Mouse (Mus musculus): ENCODE results near the gene Prkcq. TPM values are rescaled to one million over a fixed set of nuclear protein-coding genes. Genes with fewer than 3 reads are reported as not detected.

Gene Prkcq
- total and polyA plus RNA-seq, 2 experiments from 2014 or later, result 4.8 to 5.2 TPM

DNA sequence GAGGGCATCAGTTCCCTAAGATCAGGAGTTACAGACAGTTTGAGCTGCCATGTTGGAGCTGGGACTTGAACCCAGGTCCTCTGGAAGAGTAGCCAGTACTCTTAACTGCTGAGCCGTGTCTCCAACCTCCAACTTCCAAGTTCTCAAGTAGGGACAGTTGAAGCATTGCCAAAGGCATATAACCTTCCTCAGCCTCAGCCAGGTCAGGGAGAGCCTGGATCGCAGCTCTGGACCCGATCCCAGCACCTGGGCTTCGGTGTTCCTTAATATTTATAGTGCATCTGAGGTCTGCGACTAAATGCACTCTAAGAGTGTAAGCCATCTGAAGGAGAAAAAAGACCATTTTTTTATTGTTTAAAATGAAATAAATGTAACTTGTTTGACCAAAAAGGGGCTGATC is 12.1 kb downstream of the Prkcq start:
- Histone ChIP-seq H3K27ac (ENCODE audit: low read depth, low read length) (no peak overlapping the region), H3K4me2 (ENCODE audit: low read depth) (no peak overlapping the region), H3K4me3 (ENCODE audit: low read depth, low read length) (no peak overlapping the region), H3K9me3 (ENCODE audit: low read length) (no peaks in the 10 kb centered on the region), H3K4me1 (ENCODE audit: insufficient read depth) (no peaks in the 10 kb centered on the region), H3K9ac (no peak overlapping the region), H3K36me3 (ENCODE audit: insufficient read depth) (no peaks in the 10 kb centered on the region), H3K27me3 (ENCODE audit: insufficient read depth, low read length) (no peaks in the 10 kb centered on the region)
- no peak for DNase-seq
- no peak for ATAC-seq
- WGBS, result 84% methylated on average over 5 of the region's 5 CpGs
- no peak for TF ChIP-seq CTCF (IDR thresholded peaks at IDR 0.05; ENCODE audit: low read depth)

DNA sequence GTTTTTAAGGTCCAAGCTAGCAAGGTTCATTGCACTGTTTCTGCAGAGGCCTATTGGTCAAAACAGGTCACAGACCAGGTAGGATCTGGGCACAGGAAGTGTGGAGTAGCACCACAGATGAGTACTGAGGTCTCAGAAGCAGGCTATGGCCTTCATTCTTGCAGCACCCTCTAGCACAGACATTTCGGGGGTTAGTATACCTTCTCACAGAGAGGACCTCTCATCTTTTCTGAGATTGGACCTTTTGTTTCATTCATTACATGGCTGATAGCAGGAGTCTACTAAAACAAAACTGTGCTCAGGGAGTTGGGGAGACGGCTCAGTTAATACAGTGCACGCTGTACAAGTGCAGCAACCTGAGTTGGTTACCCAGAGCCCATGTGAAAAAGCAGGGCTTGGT is 14.7 kb downstream of the Prkcq start:
- H3K36me3 ChIP-seq (ENCODE audit: insufficient read depth), result no peaks in the 10 kb centered on the region
- H3K4me3 ChIP-seq (ENCODE audit: low read depth, low read length), result no peak overlapping the region
- ATAC-seq (no peak), DNase-seq (no peak)
- H3K9ac ChIP-seq, result no peak overlapping the region
- WGBS, result 93% methylated on average over 3 of the region's 3 CpGs
- no peak overlapping the region for H3K27ac ChIP-seq (ENCODE audit: low read depth, low read length)
- TF ChIP-seq CTCF (IDR thresholded peaks at IDR 0.05; ENCODE audit: low read depth), result no peak
- no peaks in the 10 kb centered on the region for H3K4me1 ChIP-seq (ENCODE audit: insufficient read depth)
- no peaks in the 10 kb centered on the region for H3K27me3 ChIP-seq (ENCODE audit: insufficient read depth, low read length)
- H3K4me2 ChIP-seq (ENCODE audit: low read depth), result no peak overlapping the region
- H3K9me3 ChIP-seq (ENCODE audit: low read length), result no peaks in the 10 kb centered on the region

DNA sequence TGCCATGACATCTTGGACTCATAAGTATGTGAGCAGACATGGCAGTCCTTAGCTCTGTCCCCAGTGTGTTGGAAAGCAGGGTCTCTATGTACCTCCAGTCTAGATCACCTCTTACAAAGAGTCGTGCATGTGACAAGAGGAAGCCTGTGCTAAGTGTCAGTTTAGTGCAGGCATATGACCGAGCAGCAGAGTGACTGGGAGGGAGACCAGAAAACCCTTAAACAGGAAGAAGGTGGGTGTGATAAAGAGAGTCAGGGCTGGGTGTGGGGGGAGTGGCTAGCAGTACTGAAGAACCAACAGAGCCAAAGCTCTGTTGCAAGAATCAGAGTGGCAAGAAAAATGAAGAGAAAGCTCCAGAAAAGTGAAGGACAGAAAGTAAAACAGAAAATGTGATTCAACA is 15.3 kb downstream of the Prkcq start:
- H3K4me3 ChIP-seq (ENCODE audit: low read depth, low read length), result no peak overlapping the region
- no peak overlapping the region for H3K4me2 ChIP-seq (ENCODE audit: low read depth)
- no peak overlapping the region for H3K27ac ChIP-seq (ENCODE audit: low read depth, low read length)
- WGBS, result 80% methylated on average over 2 of the region's 2 CpGs
- H3K9ac ChIP-seq, result no peak overlapping the region
- TF ChIP-seq CTCF (IDR thresholded peaks at IDR 0.05; ENCODE audit: low read depth), result no peak
- DNase-seq (no peak), ATAC-seq (no peak)
- no peaks in the 10 kb centered on the region for H3K9me3 ChIP-seq (ENCODE audit: low read length)
- H3K36me3 ChIP-seq (ENCODE audit: insufficient read depth), result no peaks in the 10 kb centered on the region
- H3K4me1 ChIP-seq (ENCODE audit: insufficient read depth), result no peaks in the 10 kb centered on the region
- no peaks in the 10 kb centered on the region for H3K27me3 ChIP-seq (ENCODE audit: insufficient read depth, low read length)

DNA sequence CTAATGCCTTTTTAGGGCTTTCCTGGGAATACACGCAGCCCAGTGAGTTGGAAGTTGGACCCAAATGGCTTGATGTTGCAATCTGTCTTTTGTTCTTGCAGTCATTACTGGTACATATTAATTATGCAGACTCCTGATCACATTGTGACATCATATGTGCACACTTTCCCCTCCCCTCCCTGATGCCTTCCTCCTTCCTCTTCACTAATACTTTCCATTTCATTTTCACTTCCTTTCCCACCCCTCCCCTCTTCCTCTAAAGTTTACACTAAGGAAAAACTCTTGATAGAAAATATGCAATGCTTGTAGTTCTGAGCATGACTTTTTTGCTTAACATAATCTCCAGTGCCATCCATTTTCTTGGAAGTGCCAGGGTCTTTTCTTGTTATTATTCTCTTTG is 16.4 kb downstream of the Prkcq start:
- no peaks in the 10 kb centered on the region for H3K36me3 ChIP-seq (ENCODE audit: insufficient read depth)
- no peak for TF ChIP-seq CTCF (IDR thresholded peaks at IDR 0.05; ENCODE audit: low read depth)
- no peak overlapping the region for H3K27ac ChIP-seq (ENCODE audit: low read depth, low read length)
- no peak overlapping the region for H3K9ac ChIP-seq
- H3K9me3 ChIP-seq (ENCODE audit: low read length), result no peaks in the 10 kb centered on the region
- ATAC-seq, result no peak
- H3K4me1 ChIP-seq (ENCODE audit: insufficient read depth), result no peaks in the 10 kb centered on the region
- H3K4me3 ChIP-seq (ENCODE audit: low read depth, low read length), result no peak overlapping the region
- 80% methylated on average over 1 of the region's 1 CpGs for WGBS
- H3K27me3 ChIP-seq (ENCODE audit: insufficient read depth, low read length), result no peaks in the 10 kb centered on the region
- no peak for DNase-seq
- H3K4me2 ChIP-seq (ENCODE audit: low read depth), result no peak overlapping the region

DNA sequence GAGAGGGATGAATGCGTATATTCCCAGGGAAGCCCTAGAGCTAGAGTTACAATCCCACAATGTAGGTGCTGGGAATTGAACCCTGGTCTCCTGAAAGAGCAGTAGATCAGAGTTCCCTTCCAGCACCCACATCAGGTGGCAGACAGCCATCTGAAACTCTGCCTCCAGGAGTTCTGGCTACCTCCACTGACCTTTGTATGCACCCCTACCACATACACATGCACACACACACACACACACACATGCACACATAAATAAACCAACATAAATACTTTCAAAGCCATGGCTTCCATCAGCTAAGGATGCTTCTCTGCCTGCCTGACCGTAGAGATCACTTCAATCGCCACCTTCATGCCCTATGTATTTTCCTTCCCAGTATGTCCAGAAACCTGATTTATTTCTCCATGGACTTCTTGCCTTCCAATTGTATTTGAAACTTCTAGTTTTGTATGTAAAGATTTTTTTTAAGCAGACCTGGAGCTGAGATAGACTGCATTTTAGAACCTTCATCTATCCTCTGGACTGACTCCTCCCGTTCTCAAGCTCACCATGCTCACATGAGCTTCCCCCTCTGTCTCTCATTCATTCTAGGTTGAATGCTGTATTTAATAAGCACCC is 17.4 kb downstream of the Prkcq start:
- Histone ChIP-seq H3K4me1 (ENCODE audit: insufficient read depth) (no peaks in the 10 kb centered on the region), H3K9ac (no peak overlapping the region), H3K4me3 (ENCODE audit: low read depth, low read length) (no peak overlapping the region), H3K27me3 (ENCODE audit: insufficient read depth, low read length) (no peaks in the 10 kb centered on the region), H3K27ac (ENCODE audit: low read depth, low read length) (no peak overlapping the region), H3K36me3 (ENCODE audit: insufficient read depth) (no peaks in the 10 kb centered on the region), H3K9me3 (ENCODE audit: low read length) (no peaks in the 10 kb centered on the region), H3K4me2 (ENCODE audit: low read depth) (no peak overlapping the region)
- DNase-seq (no peak), ATAC-seq (no peak)
- no peak for TF ChIP-seq CTCF (IDR thresholded peaks at IDR 0.05; ENCODE audit: low read depth)
- 87% methylated on average over 4 of the region's 4 CpGs for WGBS

DNA sequence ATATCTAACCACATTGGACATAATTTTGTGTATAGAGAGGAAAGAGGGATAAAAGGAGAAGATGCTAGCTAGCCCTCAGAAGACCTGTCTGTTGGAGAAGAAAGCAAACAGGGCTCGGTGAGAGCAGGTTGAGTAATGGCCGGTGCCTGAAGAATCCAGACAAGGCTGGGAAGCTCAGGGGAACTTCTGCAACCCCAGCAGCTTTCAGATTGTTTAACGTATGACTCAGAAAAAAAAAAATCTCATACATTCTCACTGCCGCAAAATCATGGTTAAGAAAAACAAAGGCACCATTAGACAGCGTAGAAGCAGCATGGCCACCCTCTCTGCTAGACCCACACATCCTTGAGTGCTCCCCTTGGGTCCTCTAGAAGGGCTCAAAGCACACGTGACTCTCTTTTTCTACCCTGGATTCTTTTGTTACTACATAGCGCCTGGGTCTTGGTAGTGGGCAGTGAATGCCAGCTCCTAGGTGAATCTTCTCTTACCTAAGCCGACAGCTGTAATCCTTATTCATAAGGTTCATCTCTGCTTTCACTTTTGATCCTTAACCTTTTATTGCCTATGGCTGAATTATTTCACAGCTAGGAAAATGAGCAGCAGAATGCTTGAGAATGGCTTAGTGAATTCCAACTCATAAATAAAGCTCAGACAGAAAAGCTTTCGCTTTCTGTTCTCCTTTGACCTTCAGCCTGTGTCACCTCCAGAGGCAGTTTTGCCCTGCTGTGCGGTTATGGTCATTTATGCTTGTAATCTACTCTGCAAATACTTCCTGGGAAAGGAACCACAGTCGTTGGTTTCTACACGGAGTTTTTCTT is 20.6 kb downstream of the Prkcq start:
- DNase-seq, result no peak
- H3K9ac ChIP-seq, result no peak overlapping the region
- H3K4me3 ChIP-seq (ENCODE audit: low read depth, low read length), result no peak overlapping the region
- H3K4me1 ChIP-seq (ENCODE audit: insufficient read depth), result no peaks in the 10 kb centered on the region
- H3K27ac ChIP-seq (ENCODE audit: low read depth, low read length), result no peak overlapping the region
- no peak for ATAC-seq
- 76% methylated on average over 12 of the region's 12 CpGs for WGBS
- H3K4me2 ChIP-seq (ENCODE audit: low read depth), result no peak overlapping the region
- H3K36me3 ChIP-seq (ENCODE audit: insufficient read depth), result no peaks in the 10 kb centered on the region
- no peaks in the 10 kb centered on the region for H3K9me3 ChIP-seq (ENCODE audit: low read length)
- TF ChIP-seq CTCF (IDR thresholded peaks at IDR 0.05; ENCODE audit: low read depth), result no peak
- H3K27me3 ChIP-seq (ENCODE audit: insufficient read depth, low read length), result no peaks in the 10 kb centered on the region

DNA sequence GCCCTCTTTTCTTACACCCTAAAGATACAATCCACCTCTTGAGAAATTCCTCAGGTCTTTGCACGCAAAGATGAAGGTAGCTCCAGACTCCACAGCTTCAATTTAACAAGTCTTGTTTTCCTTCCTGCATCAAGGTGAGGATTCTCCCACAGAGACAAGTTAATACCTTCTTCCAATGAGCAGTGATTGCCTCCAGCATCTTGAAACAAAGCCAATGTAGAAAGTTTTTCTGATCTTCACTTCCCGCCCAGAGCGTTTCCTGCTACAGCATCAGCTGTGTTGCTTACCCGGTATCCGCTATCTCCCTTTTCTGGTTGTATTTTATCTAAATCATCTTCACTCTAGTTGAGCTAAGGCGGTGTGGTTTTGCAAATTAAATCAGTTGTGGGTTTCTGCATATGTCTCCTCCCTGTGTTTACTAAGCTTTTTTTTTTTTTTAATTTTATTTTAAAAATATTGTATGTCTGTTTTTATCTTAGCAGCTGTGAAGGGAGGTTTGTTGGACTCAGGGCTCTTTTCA is 21.3 kb downstream of the Prkcq start:
- WGBS, result 81% methylated on average over 6 of the region's 6 CpGs
- ATAC-seq, result no peak
- H3K27me3 ChIP-seq (ENCODE audit: insufficient read depth, low read length), result no peaks in the 10 kb centered on the region
- DNase-seq, result no peak
- H3K36me3 ChIP-seq (ENCODE audit: insufficient read depth), result no peaks in the 10 kb centered on the region
- H3K27ac ChIP-seq (ENCODE audit: low read depth, low read length), result no peak overlapping the region
- no peak overlapping the region for H3K4me3 ChIP-seq (ENCODE audit: low read depth, low read length)
- H3K4me2 ChIP-seq (ENCODE audit: low read depth), result no peak overlapping the region
- no peaks in the 10 kb centered on the region for H3K9me3 ChIP-seq (ENCODE audit: low read length)
- H3K4me1 ChIP-seq (ENCODE audit: insufficient read depth), result no peaks in the 10 kb centered on the region
- no peak overlapping the region for H3K9ac ChIP-seq
- no peak for TF ChIP-seq CTCF (IDR thresholded peaks at IDR 0.05; ENCODE audit: low read depth)

Measured in forebrain, postnatal 0 days (tissue).